Mouse (Mus musculus) ovary, adult 18-20 months (tissue): ENCODE results near the gene Grk2.

Experiments used
- DNase-seq: peaks from one replicate; pipeline ENCODE4 v3.0.0; 2022; ENCODE audit warnings: low spot score, mixed read lengths

The Grk2 gene

GRCm38 (mm10) chr19:4306190-4306577 is at the start of gene Grk2:
Grk2 (minus strand) TSS chr19:4306222.
- peak; percentile 57 for DNase-seq

GRCm38 (mm10) chr19:4349455-4349854 is 43.4 kb upstream of the Grk2 start:
- no peak for DNase-seq

- no peak for DNase-seq
Observed at GRCm38 (mm10) chr19:4346479-4346878, 40.5 kb upstream of the Grk2 start.

GRCm38 (mm10) chr19:4338162-4338561 is 32.1 kb upstream of the Grk2 start:
- DNase-seq, result no peak

GRCm38 (mm10) chr19:4333791-4334190 is 27.8 kb upstream of the Grk2 start:
- peak; percentile 96 for DNase-seq

GRCm38 (mm10) chr19:4333100-4333775 is 27.2 kb upstream of the Grk2 start:
- no peak for DNase-seq

- no peak for DNase-seq
Observed at GRCm38 (mm10) chr19:4332653-4333052, 26.6 kb upstream of the Grk2 start.

GRCm38 (mm10) chr19:4331273-4331672 is 25.3 kb upstream of the Grk2 start:
- DNase-seq, result no peak

- no peak for DNase-seq
Observed at GRCm38 (mm10) chr19:4330603-4331002, 24.6 kb upstream of the Grk2 start.

- DNase-seq, result no peak
Observed at GRCm38 (mm10) chr19:4328737-4329304, 22.8 kb upstream of the Grk2 start.

GRCm38 (mm10) chr19:4326881-4327280 is 20.9 kb upstream of the Grk2 start:
- no peak for DNase-seq

GRCm38 (mm10) chr19:4326106-4326505 is 20.1 kb upstream of the Grk2 start:
- DNase-seq, result no peak

- no peak for DNase-seq
Observed at GRCm38 (mm10) chr19:4322134-4322533, 16.1 kb upstream of the Grk2 start.

- no peak for DNase-seq
Observed at GRCm38 (mm10) chr19:4321622-4322021, 15.6 kb upstream of the Grk2 start.

- no peak for DNase-seq
Observed at GRCm38 (mm10) chr19:4319272-4319671, 13.2 kb upstream of the Grk2 start.

- no peak for DNase-seq
Observed at GRCm38 (mm10) chr19:4317181-4317580, 11.2 kb upstream of the Grk2 start.

GRCm38 (mm10) chr19:4315223-4315944 is 9.4 kb upstream of the Grk2 start:
- peak; percentile 71 for DNase-seq

GRCm38 (mm10) chr19:4309776-4310185 is 3.8 kb upstream of the Grk2 start:
- DNase-seq, result no peak

GRCm38 (mm10) chr19:4309302-4309701 is 3.3 kb upstream of the Grk2 start:
- DNase-seq, result no peak

GRCm38 (mm10) chr19:4305491-4306189 is 382 bp downstream of the Grk2 start:
- DNase-seq, result no peak

- no peak for DNase-seq
Observed at GRCm38 (mm10) chr19:4304871-4305321, 1.1 kb downstream of the Grk2 start.

- DNase-seq, result no peak
Observed at GRCm38 (mm10) chr19:4304251-4304821, 1.7 kb downstream of the Grk2 start.
